Mouse (Mus musculus) spleen, postnatal 36 days (tissue): ENCODE results near the gene Olfr547.

Experiments
- DNase-seq, 2 experiments: peaks; one replicate each; pipeline ENCODE4 v3.0.0; 2022; ENCODE audit warnings: low spot score in 2 of 2, mixed read lengths in 1 of 2

The Olfr547 gene

DNA sequence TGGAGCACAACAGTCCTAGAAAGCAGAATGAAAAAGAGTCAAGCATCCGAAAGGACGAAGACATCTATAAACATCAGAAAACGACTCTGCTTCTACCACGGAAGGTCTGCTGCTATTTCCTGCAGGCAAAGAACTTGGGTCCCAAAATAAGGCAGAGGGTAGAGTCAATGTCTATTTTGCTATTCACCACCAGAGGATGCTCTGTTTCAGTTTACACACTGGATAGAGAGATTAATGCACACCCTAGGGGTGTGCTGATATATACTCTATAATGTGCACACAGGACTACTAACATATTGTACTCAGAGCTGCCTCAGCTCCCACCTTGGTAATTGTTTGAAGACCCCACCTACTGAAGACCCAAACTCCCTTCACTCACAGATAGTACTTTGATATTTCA lies 31.7 kb downstream of the Olfr547 start:
- no peak for DNase-seq

DNA sequence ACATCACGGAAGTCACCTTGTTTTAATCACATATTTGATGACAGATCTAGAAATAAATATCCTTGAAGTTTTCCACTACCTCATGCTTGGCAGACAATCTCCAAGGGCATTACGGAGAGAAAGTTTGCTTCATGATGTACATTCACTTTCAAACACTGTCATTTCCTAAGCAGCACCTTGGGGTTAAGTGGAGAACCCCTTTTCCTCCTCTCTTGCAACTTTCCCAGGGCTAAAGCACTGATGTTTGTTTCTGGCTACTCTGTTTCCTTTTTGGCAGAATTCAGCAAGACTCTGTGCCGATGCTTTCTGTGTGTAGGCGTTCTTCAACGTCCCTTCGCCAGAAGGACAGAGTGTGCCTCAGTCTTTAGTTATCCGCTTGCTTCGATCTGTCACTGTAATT lies 36.6 kb downstream of the Olfr547 start, which contains the start of gene Olfr550:
Gene Olfr550 (plus strand): TSS at position 301 of the 400 bp plus-strand sequence.
- no peak for DNase-seq

DNA sequence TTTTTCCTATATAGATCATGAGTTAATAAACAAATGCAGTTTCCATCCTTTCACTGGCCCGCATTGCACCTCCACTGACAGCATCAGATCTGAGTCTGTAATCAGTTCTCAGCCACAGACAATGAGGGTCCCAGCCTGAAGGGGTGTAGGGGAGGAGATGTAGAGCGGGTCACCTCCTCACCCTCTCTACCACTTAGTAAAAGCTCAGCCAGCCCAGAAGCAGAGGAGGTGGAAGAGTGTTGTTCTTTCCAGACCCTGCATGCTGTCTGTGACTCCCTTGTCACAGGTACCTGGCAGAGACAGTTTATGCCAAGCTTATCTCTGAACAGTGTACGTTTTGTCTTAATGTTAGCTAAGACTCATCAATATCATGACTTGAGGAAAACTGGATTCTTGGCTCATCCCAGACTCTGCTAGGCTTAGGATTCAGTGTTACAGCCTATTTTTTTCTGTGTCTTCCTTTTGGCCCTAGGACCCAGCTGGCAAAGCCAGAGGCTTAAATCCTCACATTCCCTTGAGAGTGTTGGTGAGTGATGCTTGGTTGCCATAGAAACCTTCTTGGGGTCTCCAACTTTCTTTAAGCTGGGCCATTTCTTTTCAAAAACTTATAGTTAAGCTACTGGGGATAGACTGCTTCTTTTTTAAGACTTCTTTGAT lies 38.8 kb downstream of the Olfr547 start:
- DNase-seq = no peak

DNA sequence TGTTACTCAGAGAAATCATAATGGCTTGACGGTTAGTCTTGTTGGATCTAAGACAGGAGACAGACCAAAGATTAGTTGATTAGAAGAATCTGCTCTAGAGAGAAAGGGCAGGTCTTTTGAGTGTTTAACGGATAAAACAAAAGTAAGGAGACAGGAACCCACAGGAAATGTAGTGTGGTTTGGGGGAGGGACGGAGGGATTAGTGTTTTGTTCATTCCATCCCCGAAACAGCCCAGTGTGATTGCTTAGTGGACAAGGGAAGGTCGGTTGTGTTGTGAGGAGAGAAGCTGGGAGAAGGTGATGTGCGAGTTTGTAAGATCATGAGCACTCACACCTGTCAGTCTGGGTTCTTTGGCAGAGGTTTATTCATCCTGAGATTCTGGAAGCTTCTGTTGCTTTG lies 41.4 kb downstream of the Olfr547 start:
- no peak for DNase-seq
